Mouse (Mus musculus): ENCODE results near the gene 2310011J03Rik. TPM values are rescaled to one million over a fixed set of nuclear protein-coding genes. Genes with fewer than 3 reads are reported as not detected.

Gene 2310011J03Rik
- total and polyA plus RNA-seq, 3 experiments, result 34.6 to 46.8 (median 37.5) TPM

DNA sequence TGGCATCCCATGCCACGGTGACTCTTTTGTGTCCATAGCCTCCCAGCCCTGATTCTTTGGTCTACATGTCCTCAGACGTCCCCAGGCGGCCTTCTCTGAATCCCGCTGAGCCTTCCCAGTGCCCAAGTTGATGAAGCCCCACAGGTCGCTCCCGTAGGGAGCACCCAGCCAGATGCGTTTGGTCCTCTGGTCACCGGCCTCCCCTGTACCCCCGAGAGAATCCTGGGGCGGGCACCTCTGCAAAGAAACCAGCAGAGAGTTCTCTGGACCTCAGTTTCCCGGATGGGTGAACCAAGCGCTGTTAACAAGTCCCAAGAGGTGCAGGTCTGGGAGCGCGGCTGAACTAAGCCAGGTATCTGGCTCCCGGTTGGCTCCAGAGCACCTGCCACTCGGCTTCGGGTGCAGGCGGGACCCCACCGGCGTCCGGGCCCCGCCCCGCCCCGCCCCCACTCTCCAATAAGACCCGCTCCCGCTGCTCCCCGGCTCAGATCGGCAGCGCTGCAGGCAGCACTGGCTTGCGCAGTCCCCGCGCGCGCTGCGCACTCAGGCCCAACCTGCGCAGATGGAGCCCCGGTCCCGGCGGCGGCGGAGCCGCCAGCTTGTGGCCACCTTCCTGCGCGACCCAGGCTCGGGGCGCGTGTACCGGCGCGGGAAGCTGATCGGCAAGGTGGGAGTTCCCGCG lies 35.8 kb upstream of the 2310011J03Rik start, which contains the start of gene Plk5:
Gene Plk5 (plus strand): TSS at position 459 of the 682 bp plus-strand sequence.
- H3K4me3 ChIP-seq (replicated peaks in 1 of 3; ENCODE audit: low read depth in 2 of 3, low read length in 2 of 3, poor library complexity in 1 of 3), result no peak within 1 kb of the TSS
- no peak for DNase-seq (ENCODE audit: extremely low read depth)
- in situ Hi-C loops (cut with MboI; ENCODE audit: low pct_ligation_motif_present, low pct_unique_long_range_greater_than_20kb, low sequenced_read_pairs), result no loop called here
- H3K9ac ChIP-seq (ENCODE audit: insufficient read depth, low read depth), result no peak within 1 kb of the TSS
- H3K36me3 ChIP-seq (replicated peaks in 1 of 2; ENCODE audit: control insufficient read depth in 1 of 2, insufficient read depth in 1 of 2, low read length in 1 of 2), result no peaks in the 10 kb centered on the region
- TF ChIP-seq ELF1 (IDR thresholded peaks at IDR 0.05; ENCODE audit: low read depth, low read length) (no peak), EP300 (IDR thresholded peaks at IDR 0.05; ENCODE audit: low read length) (no peak), TBP (conservative IDR thresholded peaks at IDR 0.05; ENCODE audit: low read depth, low read length) (no peak), MAZ (IDR thresholded peaks at IDR 0.05; ENCODE audit: low read depth, low read length) (no peak), POLR2A (IDR thresholded peaks at IDR 0.05; ENCODE audit: low read depth, low read length) (no peak), CTCF (conservative IDR thresholded peaks at IDR 0.05 in 1 of 2, IDR thresholded peaks at IDR 0.05 in 1 of 2; ENCODE audit: low read depth in 2 of 2, low read length in 2 of 2) (no peak), SMC3 (IDR thresholded peaks at IDR 0.05; ENCODE audit: low read depth, low read length) (no peak)
- H3K27me3 ChIP-seq (replicated peaks), result peaks cover 87% of the 10 kb centered on the region
- no peak within 1 kb of the TSS for H3K4me2 ChIP-seq (ENCODE audit: insufficient read depth, low read depth, poor library complexity, severe bottlenecking)
- no peaks in the 10 kb centered on the region for H3K4me1 ChIP-seq (ENCODE audit: control insufficient read depth in 1 of 2, insufficient read depth in 2 of 2)
- H3K9me3 ChIP-seq (replicated peaks; ENCODE audit: low read length), result peaks cover 17% of the 10 kb centered on the region
- H3K27ac ChIP-seq (ENCODE audit: insufficient read depth, low read depth), result no peak within 1 kb of the TSS
- H3K79me2 ChIP-seq (replicated peaks; ENCODE audit: control insufficient read depth, extremely low read depth, insufficient read depth, poor library complexity, severe bottlenecking), result no peaks in the 10 kb centered on the region
- dilution Hi-C loops (cut with MboI; ENCODE audit: extremely low pct_ligation_motif_present, extremely low pct_unique_long_range_greater_than_20kb, low sequenced_read_pairs), result no loop called here

DNA sequence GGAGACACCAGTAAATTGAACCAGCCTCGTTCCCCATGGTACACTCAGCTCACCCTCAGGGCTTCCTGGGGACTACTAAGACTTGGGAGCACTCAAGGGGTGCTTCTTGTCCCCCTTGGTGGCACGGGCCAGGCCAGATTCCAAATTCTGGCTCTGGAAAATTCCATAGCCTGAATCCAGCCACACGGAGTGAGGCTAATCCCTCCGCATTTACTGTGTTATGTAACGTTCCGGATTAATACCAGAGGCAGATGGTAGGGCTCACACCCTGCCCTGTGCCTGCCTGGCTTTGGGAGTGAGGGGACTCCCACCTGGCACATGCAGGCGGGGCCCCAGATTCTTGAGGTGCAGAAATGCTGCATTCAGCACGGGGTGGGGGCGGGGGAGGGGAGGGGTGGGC lies 35.1 kb upstream of the 2310011J03Rik start:
- no peaks in the 10 kb centered on the region for H3K79me2 ChIP-seq (replicated peaks; ENCODE audit: control insufficient read depth, extremely low read depth, insufficient read depth, poor library complexity, severe bottlenecking)
- no peaks in the 10 kb centered on the region for H3K4me1 ChIP-seq (ENCODE audit: control insufficient read depth in 1 of 2, insufficient read depth in 2 of 2)
- in situ Hi-C loops (cut with MboI; ENCODE audit: low pct_ligation_motif_present, low pct_unique_long_range_greater_than_20kb, low sequenced_read_pairs), result no loop called here
- H3K4me3 ChIP-seq (replicated peaks in 1 of 3; ENCODE audit: low read depth in 2 of 3, low read length in 2 of 3, poor library complexity in 1 of 3), result no peak overlapping the region
- H3K27me3 ChIP-seq (replicated peaks), result peaks cover 87% of the 10 kb centered on the region
- H3K9ac ChIP-seq (ENCODE audit: insufficient read depth, low read depth), result no peak overlapping the region
- no peak overlapping the region for H3K4me2 ChIP-seq (ENCODE audit: insufficient read depth, low read depth, poor library complexity, severe bottlenecking)
- no peak overlapping the region for H3K27ac ChIP-seq (ENCODE audit: insufficient read depth, low read depth)
- peaks cover 15% of the 10 kb centered on the region for H3K9me3 ChIP-seq (replicated peaks; ENCODE audit: low read length)
- no peak for TF ChIP-seq UBTF (IDR thresholded peaks at IDR 0.05; ENCODE audit: low read depth, low read length)
- no peak for TF ChIP-seq IRF4 (IDR thresholded peaks at IDR 0.05; ENCODE audit: low read depth, low read length)
- TF ChIP-seq PAX5 (IDR thresholded peaks at IDR 0.05; ENCODE audit: low read length), result no peak
- no peak for TF ChIP-seq BHLHE40 (IDR thresholded peaks at IDR 0.05; ENCODE audit: low read depth, low read length)
- no peak for TF ChIP-seq RCOR1 (conservative IDR thresholded peaks at IDR 0.05; ENCODE audit: low read depth, low read length)
- no peak for TF ChIP-seq GABPA (IDR thresholded peaks at IDR 0.05; ENCODE audit: insufficient replicate concordance, low read depth, low read length)
- no peak for TF ChIP-seq CTCF (conservative IDR thresholded peaks at IDR 0.05 in 1 of 2, IDR thresholded peaks at IDR 0.05 in 1 of 2; ENCODE audit: low read depth in 2 of 2, low read length in 2 of 2)
- TF ChIP-seq ZMIZ1 (IDR thresholded peaks at IDR 0.05; ENCODE audit: low read depth, low read length), result no peak
- dilution Hi-C loops (cut with MboI; ENCODE audit: extremely low pct_ligation_motif_present, extremely low pct_unique_long_range_greater_than_20kb, low sequenced_read_pairs), result no loop called here
- DNase-seq (ENCODE audit: extremely low read depth), result no peak
- no peaks in the 10 kb centered on the region for H3K36me3 ChIP-seq (replicated peaks in 1 of 2; ENCODE audit: control insufficient read depth in 1 of 2, insufficient read depth in 1 of 2, low read length in 1 of 2)

Data from CH12.LX (cell line).